Mouse (Mus musculus) lung, postnatal 0 days (tissue): Measurements from ENCODE around the gene Fcna. TPM values are rescaled to one million over a fixed set of nuclear protein-coding genes. Genes with fewer than 3 reads are reported as not detected.
A peak's percentile ranks its signal among the peaks of the same experiment; 100 is the strongest.

ENCODE experiments used
- ATAC-seq: fragments of 200-750 bp; cut with Nextera tagmentation; 2 replicates; pipeline ENCODE4 v1.8.0; 2017; ENCODE audit warnings: moderate library complexity
- DNase-seq: peaks from one replicate; pipeline ENCODE4 v3.0.0-alpha.2; 2016; ENCODE audit warnings: low spot score
- H3K27ac ChIP-seq: fragments of 300-500 bp; sonication (generic); 2 replicates; pipeline ENCODE4 v1.5.1; 2014; ENCODE audit warnings: antibody characterized with exemption, mild to moderate bottlenecking, low read length, mixed read lengths
- H3K27me3 ChIP-seq: fragments of 300-500 bp; sonication (generic); replicated peaks from 2 replicates; pipeline ENCODE4 v1.6.1; 2014; ENCODE audit warnings: low read length, mixed read lengths; ENCODE audit not compliant: insufficient read depth
- H3K36me3 ChIP-seq: fragments of 300-500 bp; sonication (generic); 2 replicates; pipeline ENCODE4 v1.6.1; 2014; ENCODE audit warnings: low read length, mixed read lengths; ENCODE audit not compliant: insufficient read depth
- H3K4me1 ChIP-seq: fragments of 300-500 bp; sonication (generic); 2 replicates; pipeline ENCODE4 v1.6.1; 2014; ENCODE audit warnings: antibody characterized with exemption, low read depth, low read length, mixed read lengths; ENCODE audit not compliant: insufficient read depth
- H3K4me2 ChIP-seq: fragments of 300-500 bp; sonication (generic); replicated peaks from 2 replicates; pipeline ENCODE4 v1.6.1; 2014; ENCODE audit warnings: low read depth, mild to moderate bottlenecking, low read length, moderate library complexity, mixed read lengths
- H3K4me3 ChIP-seq: fragments of 300-500 bp; sonication (generic); 2 replicates; pipeline ENCODE4 v1.5.1; 2014; ENCODE audit warnings: low read depth, low read length
- H3K9ac ChIP-seq: fragments of 300-500 bp; sonication (generic); replicated peaks from 2 replicates; pipeline ENCODE4 v1.6.1; 2014; ENCODE audit warnings: low read depth, mild to moderate bottlenecking
- H3K9me3 ChIP-seq: fragments of 300-500 bp; sonication (generic); 2 replicates; pipeline ENCODE4 v1.6.1; 2016; ENCODE audit warnings: low read length, mixed read lengths
- CTCF ChIP-seq: IDR thresholded peaks from 2 replicates; pipeline ENCODE4 v1.5.1; 2016; ENCODE audit warnings: antibody characterized with exemption, mild to moderate bottlenecking
- EP300 ChIP-seq: IDR thresholded peaks from 2 replicates; pipeline ENCODE4 v1.6.1; 2016; ENCODE audit warnings: antibody characterized with exemption, mild to moderate bottlenecking, control low read depth
- WGBS: fragments of 180-500 bp; shearing (Covaris S2); extraction: QIAGEN DNeasy Blood & Tissue Kit; methylation state at CpG from one replicate; pipeline ENCODE4 v1.1.7; 2014; 5-methylcytosine and 5-hydroxymethylcytosine counted together
- polyA plus RNA-seq: library from polyadenylated mRNA; unstranded; fragments of >200 nt; fragmentation: Nextera tagmentation; extraction: Ambion mirVana; gene quantifications from 2 replicates; pipeline ENCODE4 v1.2.1, GENCODE M21; 2015

Gene Fcna
- 2.5 and 2.8 TPM in 2 replicates for polyA plus RNA-seq

- Histone ChIP-seq H3K4me2 (no peak within 1 kb of the TSS), H3K4me1 (no peaks in the 10 kb centered on the region), H3K27ac (no peak within 1 kb of the TSS), H3K4me3 (no peak within 1 kb of the TSS), H3K27me3 (no peaks in the 10 kb centered on the region), H3K9ac (no peak within 1 kb of the TSS), H3K9me3 (no peaks in the 10 kb centered on the region), H3K36me3 (no peaks in the 10 kb centered on the region)
- DNase-seq (no peak), ATAC-seq (no peak)
- no peak for TF ChIP-seq CTCF
- TF ChIP-seq EP300 = no peak
- WGBS = 71% methylated on average over 6 of the region's 6 CpGs
Observed at GRCm38 (mm10) chr2:25627811-25628210, at the start of gene Fcna. TSS of gene Fcna (minus strand) at chr2:25628030.

- H3K4me1 ChIP-seq = no peaks in the 10 kb centered on the region
- H3K9me3 ChIP-seq = no peaks in the 10 kb centered on the region
- H3K36me3 ChIP-seq = no peaks in the 10 kb centered on the region
- H3K4me2 ChIP-seq = no peak within 1 kb of the TSS
- DNase-seq (no peak), ATAC-seq (no peak)
- no peak within 1 kb of the TSS for H3K9ac ChIP-seq
- WGBS = 85% methylated on average over 3 of the region's 3 CpGs
- no peak within 1 kb of the TSS for H3K27ac ChIP-seq
- TF ChIP-seq CTCF (no peak), EP300 (no peak)
- H3K27me3 ChIP-seq = no peaks in the 10 kb centered on the region
- H3K4me3 ChIP-seq = no peak within 1 kb of the TSS
Observed at GRCm38 (mm10) chr2:25676486-25676885, 48.7 kb upstream of the Fcna start, which contains the start of gene Lcn6. TSS of gene Lcn6 (plus strand) at chr2:25676786.

- H3K4me1 ChIP-seq = no peaks in the 10 kb centered on the region
- no peak overlapping the region for H3K27ac ChIP-seq
- no peak overlapping the region for H3K4me2 ChIP-seq
- H3K4me3 ChIP-seq = no peak overlapping the region
- no peak for DNase-seq
- H3K9ac ChIP-seq = no peak overlapping the region
- WGBS = 54% methylated on average over 1 of the region's 1 CpGs
- H3K36me3 ChIP-seq = no peaks in the 10 kb centered on the region
- no peaks in the 10 kb centered on the region for H3K9me3 ChIP-seq
- H3K27me3 ChIP-seq = no peaks in the 10 kb centered on the region
- ATAC-seq = no peak
- TF ChIP-seq CTCF (no peak), EP300 (no peak)
Observed at GRCm38 (mm10) chr2:25666516-25666915, 38.7 kb upstream of the Fcna start.

GRCm38 (mm10) chr2:25664125-25664524 lies 36.3 kb upstream of the Fcna start:
- DNase-seq (no peak), ATAC-seq (no peak)
- H3K4me2 ChIP-seq = no peak overlapping the region
- H3K27ac ChIP-seq = no peak overlapping the region
- no peaks in the 10 kb centered on the region for H3K27me3 ChIP-seq
- 82% methylated on average over 5 of the region's 5 CpGs for WGBS
- no peaks in the 10 kb centered on the region for H3K9me3 ChIP-seq
- no peak for TF ChIP-seq CTCF
- no peak for TF ChIP-seq EP300
- H3K36me3 ChIP-seq = no peaks in the 10 kb centered on the region
- no peak overlapping the region for H3K9ac ChIP-seq
- H3K4me3 ChIP-seq = no peak overlapping the region
- H3K4me1 ChIP-seq = no peaks in the 10 kb centered on the region

GRCm38 (mm10) chr2:25663511-25663910 lies 35.7 kb upstream of the Fcna start:
- peak; percentile 26 for DNase-seq
- WGBS = 52% methylated on average over 1 of the region's 1 CpGs
- no peak for TF ChIP-seq EP300
- peak; percentile 75 for TF ChIP-seq CTCF

GRCm38 (mm10) chr2:25661245-25661970 lies 33.6 kb upstream of the Fcna start:
- H3K9me3 ChIP-seq = no peaks in the 10 kb centered on the region
- no peak overlapping the region for H3K4me3 ChIP-seq
- H3K9ac ChIP-seq = no peak overlapping the region
- WGBS = 74% methylated on average over 6 of the region's 6 CpGs
- no peaks in the 10 kb centered on the region for H3K36me3 ChIP-seq
- ATAC-seq = no peak
- no peaks in the 10 kb centered on the region for H3K4me1 ChIP-seq
- no peak overlapping the region for H3K4me2 ChIP-seq
- no peak for DNase-seq
- no peak overlapping the region for H3K27ac ChIP-seq
- TF ChIP-seq EP300 (no peak), CTCF (no peak)
- H3K27me3 ChIP-seq = no peaks in the 10 kb centered on the region

More at GRCm38 (mm10) chr2:25663511-25663910, 35.7 kb upstream of the Fcna start:
- Histone ChIP-seq H3K4me3 (no peak overlapping the region), H3K9me3 (no peaks in the 10 kb centered on the region), H3K27me3 (no peaks in the 10 kb centered on the region), H3K4me1 (no peaks in the 10 kb centered on the region), H3K36me3 (no peaks in the 10 kb centered on the region), H3K4me2 (no peak overlapping the region), H3K27ac (no peak overlapping the region), H3K9ac (no peak overlapping the region)
- ATAC-seq = no peak
